In the genomic region with DNA sequence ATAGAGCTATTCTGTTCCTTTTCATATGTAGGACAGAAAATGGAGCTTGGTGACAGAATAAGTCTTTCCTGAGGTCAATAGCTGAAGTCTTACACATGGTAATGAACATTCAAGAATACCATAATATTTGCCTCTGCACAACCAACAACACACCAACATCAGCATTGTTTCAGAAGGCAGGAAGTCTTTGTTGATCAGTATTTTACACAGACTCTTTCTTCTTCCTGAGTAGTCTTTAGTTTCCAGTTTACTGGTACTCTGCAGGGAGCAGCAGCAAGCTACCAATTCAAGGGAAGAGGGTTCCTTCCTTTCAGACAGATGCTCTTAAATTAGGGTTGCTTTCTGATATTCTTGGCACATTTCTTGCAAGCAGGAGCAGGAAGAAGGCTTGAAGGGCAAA, we compare ENCODE assay signal across 19 mouse cellular contexts.
"Had no signal": no experiment of that assay in that cellular context is flagged by ENCODE, and none has a peak within 500 bp of the region (broad histone marks: within the 10 kb centered on the region; RNA-seq: fewer than 3 reads in every experiment).

No protein-coding gene starts in this region.

- DNase-seq: kidney, adult 18-20 months; kidney, adult 9 months; kidney, postnatal 36 days; left cerebral cortex, postnatal 4 days; liver, postnatal 0 days; lung, postnatal 10 days; lung, postnatal 36 days; midbrain, embryonic 14.5 days; retina, postnatal 1 day; thymus, adult 18-20 months; thymus, postnatal 36 days had no signal

- H3K9ac ChIP-seq: limb, embryonic 12.5 days; limb, embryonic 15.5 days; liver, embryonic 14.5 days; liver, postnatal 0 days; lung, embryonic 15.5 days; neural tube, embryonic 12.5 days; neural tube, embryonic 15.5 days had no signal

- H3K9me3 ChIP-seq: limb, embryonic 12.5 days; limb, embryonic 15.5 days; lung, embryonic 15.5 days; neural tube, embryonic 12.5 days; neural tube, embryonic 15.5 days had no signal

- H3K4me3 ChIP-seq: limb, embryonic 12.5 days; limb, embryonic 15.5 days; lung, embryonic 15.5 days; neural tube, embryonic 12.5 days; neural tube, embryonic 15.5 days had no signal

- H3K4me1 ChIP-seq: limb, embryonic 12.5 days; limb, embryonic 15.5 days; lung, embryonic 15.5 days; neural tube, embryonic 12.5 days; neural tube, embryonic 15.5 days had no signal

- ATAC-seq: liver, postnatal 0 days had no signal

- H3K36me3 ChIP-seq: limb, embryonic 12.5 days; limb, embryonic 15.5 days; lung, embryonic 15.5 days; neural tube, embryonic 12.5 days; neural tube, embryonic 15.5 days had no signal

- H3K27ac ChIP-seq: limb, embryonic 12.5 days; limb, embryonic 15.5 days; liver, embryonic 14.5 days; lung, embryonic 15.5 days; neural tube, embryonic 12.5 days; neural tube, embryonic 15.5 days had no signal

- H3K27me3 ChIP-seq: limb, embryonic 12.5 days; limb, embryonic 15.5 days; lung, embryonic 15.5 days; neural tube, embryonic 12.5 days; neural tube, embryonic 15.5 days had no signal

- H3K4me2 ChIP-seq: limb, embryonic 12.5 days; limb, embryonic 15.5 days; liver, embryonic 11.5 days; lung, embryonic 15.5 days; midbrain, embryonic 11.5 days; neural tube, embryonic 12.5 days; neural tube, embryonic 15.5 days had no signal
